Mouse (Mus musculus) forebrain, embryonic 11.5 days (tissue): ENCODE measurements at regions not wholly inside any gene's neighbourhood (a gene's known extent, or its start where the extent isn't known, plus 50 kb on each side); places are given as distances from the start of the nearest gene placed in this dataset.

Source experiments
- ATAC-seq: fragments of 200-750 bp; cut with Nextera tagmentation; replicated peaks from 2 replicates; pipeline ENCODE4 v1.8.0; 2017; ENCODE audit warnings: moderate TSS enrichment; ENCODE audit not compliant: low FRiP score
- DNase-seq: peaks from one replicate; pipeline ENCODE4 v3.0.0-alpha.2; 2017; ENCODE audit warnings: low spot score
- H3K27ac ChIP-seq: fragments of 300-500 bp; sonication (generic); 2 replicates; pipeline ENCODE4 v1.5.1; 2014; ENCODE audit warnings: low read depth, low read length
- H3K27me3 ChIP-seq: fragments of 300-500 bp; sonication (generic); 2 replicates; pipeline ENCODE4 v1.6.1; 2014; ENCODE audit warnings: mild to moderate bottlenecking, low read length, mixed read lengths; ENCODE audit not compliant: control insufficient read depth, insufficient read depth
- H3K36me3 ChIP-seq: fragments of 300-500 bp; sonication (generic); 2 replicates; pipeline ENCODE4 v1.6.1; 2014; ENCODE audit warnings: mild to moderate bottlenecking, low read length, moderate library complexity, mixed read lengths; ENCODE audit not compliant: control insufficient read depth, insufficient read depth
- H3K4me1 ChIP-seq: fragments of 300-500 bp; sonication (generic); replicated peaks from 2 replicates; pipeline ENCODE4 v1.6.1; 2014; ENCODE audit warnings: low read length, mixed read lengths; ENCODE audit not compliant: control insufficient read depth, insufficient read depth
- H3K4me2 ChIP-seq: fragments of 300-500 bp; sonication (generic); 2 replicates; pipeline ENCODE4 v1.6.1; 2014; ENCODE audit warnings: low read depth, mild to moderate bottlenecking, low read length, moderate library complexity, mixed read lengths; ENCODE audit not compliant: severe bottlenecking
- H3K4me3 ChIP-seq: fragments of 300-500 bp; sonication (generic); 2 replicates; pipeline ENCODE4 v1.5.1; 2014; ENCODE audit warnings: low read depth, low read length
- H3K9ac ChIP-seq: fragments of 300-500 bp; sonication (generic); 2 replicates; pipeline ENCODE4 v1.6.1; 2014; ENCODE audit warnings: low read length
- H3K9me3 ChIP-seq: fragments of 300-500 bp; sonication (generic); 2 replicates; pipeline ENCODE4 v1.6.1; 2016; ENCODE audit warnings: low read length, mixed read lengths; ENCODE audit not compliant: control insufficient read depth
- WGBS: fragments of 180-500 bp; shearing (Covaris S2); extraction: QIAGEN DNeasy Blood & Tissue Kit; methylation state at CpG from one replicate; pipeline ENCODE4 v1.1.7; 2014; 5-methylcytosine and 5-hydroxymethylcytosine counted together

DNA sequence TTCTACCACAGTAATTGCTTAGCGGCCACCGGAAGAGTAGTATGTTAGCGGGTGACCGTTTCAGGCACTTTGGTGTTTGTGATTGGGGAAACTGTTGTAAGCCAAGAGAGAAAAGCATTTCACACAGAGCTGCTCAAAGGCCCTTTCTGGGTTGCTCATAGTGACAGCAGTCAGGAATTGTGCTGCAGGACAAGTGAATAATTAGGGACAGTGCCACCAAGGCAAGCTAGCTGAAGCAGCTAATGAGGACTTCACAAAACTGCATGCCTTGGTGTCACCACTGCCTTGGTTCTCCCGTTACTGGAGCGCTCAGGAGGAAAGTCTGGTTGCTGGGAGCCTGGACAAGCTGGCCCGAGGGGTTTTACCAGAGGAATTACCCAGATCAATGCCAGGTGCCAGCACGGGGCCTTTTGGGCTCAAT, 80.7 kb upstream of the Btg3 start:
- WGBS, result 46% methylated on average over 8 of the region's 8 CpGs
- ATAC-seq (peak; percentile 86), DNase-seq (peak; percentile 71)

DNA sequence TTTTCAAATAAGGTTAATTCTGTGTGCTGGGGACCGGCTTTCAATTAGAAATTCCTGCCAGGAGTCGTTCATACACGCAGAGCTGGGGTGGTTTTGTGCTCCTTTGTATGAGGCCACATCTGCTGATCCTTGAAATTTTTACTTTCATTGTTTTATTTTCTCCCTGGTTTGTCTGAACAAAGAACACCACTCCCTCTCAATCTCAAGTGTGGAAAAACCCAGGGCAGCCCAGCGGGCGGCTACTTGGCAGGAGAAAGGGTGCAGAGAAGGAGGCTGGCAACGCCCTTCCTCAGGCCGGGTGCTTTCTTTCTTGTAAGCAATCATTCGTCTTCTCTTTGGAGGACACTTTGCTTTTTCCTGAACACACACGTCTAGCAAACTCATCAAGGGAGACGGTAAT, 79.4 kb upstream of the Btg3 start:
- peak; percentile 47 for DNase-seq
- Histone ChIP-seq H3K27me3 (no peaks in the 10 kb centered on the region), H3K9ac (no peak overlapping the region), H3K36me3 (no peaks in the 10 kb centered on the region), H3K9me3 (no peaks in the 10 kb centered on the region; the same call in 1 of the 2 replicates), H3K27ac (no peak overlapping the region), H3K4me1 (no peaks in the 10 kb centered on the region; the same call in 1 of the 2 replicates), H3K4me2 (no peak overlapping the region), H3K4me3 (no peak overlapping the region)
- WGBS, result 78% methylated on average over 10 of the region's 10 CpGs
- no peak for ATAC-seq

More for the DNA sequence above, 80.7 kb upstream of the Btg3 start:
- Histone ChIP-seq H3K36me3 (no peaks in the 10 kb centered on the region), H3K9ac (no peak overlapping the region), H3K27me3 (no peaks in the 10 kb centered on the region), H3K9me3 (no peaks in the 10 kb centered on the region; the same call in 1 of the 2 replicates), H3K27ac (no peak overlapping the region), H3K4me1 (no peaks in the 10 kb centered on the region; the same call in 1 of the 2 replicates), H3K4me3 (no peak overlapping the region), H3K4me2 (no peak overlapping the region)

DNA sequence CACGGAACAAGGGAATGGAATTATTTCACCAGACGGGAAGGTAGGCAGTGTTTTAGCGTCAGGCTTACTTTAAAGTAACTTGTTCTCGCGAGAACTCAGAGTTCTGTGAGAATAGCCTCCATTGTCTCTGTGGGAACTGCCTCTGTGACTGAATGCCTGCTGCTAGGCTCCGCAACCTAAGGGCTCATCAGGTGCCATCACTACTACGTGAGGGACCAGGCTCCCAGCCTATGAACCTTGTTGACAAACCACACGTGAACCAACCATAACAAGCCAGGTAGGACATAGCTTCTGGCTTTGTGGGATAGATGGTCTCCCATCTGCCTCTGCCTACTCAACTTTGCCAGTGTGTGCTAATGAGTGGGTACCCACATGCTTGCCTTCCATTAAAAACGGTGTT, 77.5 kb upstream of the Btg3 start:
- Histone ChIP-seq H3K27ac (no peak overlapping the region), H3K4me1 (no peaks in the 10 kb centered on the region; the same call in 1 of the 2 replicates), H3K4me2 (no peak overlapping the region), H3K9me3 (no peaks in the 10 kb centered on the region; the same call in 1 of the 2 replicates), H3K36me3 (no peaks in the 10 kb centered on the region), H3K27me3 (no peaks in the 10 kb centered on the region), H3K4me3 (no peak overlapping the region), H3K9ac (no peak overlapping the region)
- ATAC-seq (no peak), DNase-seq (no peak)
- 88% methylated on average over 9 of the region's 9 CpGs for WGBS

GRCm38 (mm10) chr16:78452303-78452702, 75.3 kb upstream of the Btg3 start:
- no peaks in the 10 kb centered on the region for H3K27me3 ChIP-seq
- peak; percentile 53; the same call in 1 of the 2 replicates for ATAC-seq

DNA sequence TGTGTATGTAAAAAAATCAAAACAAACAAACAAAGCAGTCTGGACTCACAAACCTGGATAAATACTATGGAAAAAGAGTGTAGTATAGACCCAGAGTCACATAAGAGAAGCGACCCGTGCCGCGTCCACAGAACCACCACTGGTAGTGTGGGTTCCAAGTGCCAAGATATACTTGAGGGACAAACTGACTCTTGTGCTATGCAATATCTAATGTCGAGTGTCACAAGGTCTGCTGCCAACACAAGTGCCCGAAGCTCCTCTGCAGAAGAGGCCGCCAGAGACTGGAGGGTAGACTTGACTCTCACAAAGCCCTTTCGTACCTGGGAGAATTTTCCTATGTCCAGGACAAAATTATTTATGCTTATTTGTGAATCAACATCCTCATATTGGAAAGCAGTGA, 74.8 kb upstream of the Btg3 start:
- no peak overlapping the region for H3K4me3 ChIP-seq
- H3K9ac ChIP-seq, result no peak overlapping the region
- no peaks in the 10 kb centered on the region for H3K36me3 ChIP-seq
- H3K4me2 ChIP-seq, result no peak overlapping the region
- DNase-seq, result no peak
- no peak overlapping the region for H3K27ac ChIP-seq
- H3K27me3 ChIP-seq, result no peaks in the 10 kb centered on the region
- H3K9me3 ChIP-seq, result no peaks in the 10 kb centered on the region
- no peaks in the 10 kb centered on the region for H3K4me1 ChIP-seq
- ATAC-seq, result no peak; the same call in 1 of the 2 replicates
- WGBS, result 90% methylated on average over 8 of the region's 8 CpGs

More at GRCm38 (mm10) chr16:78452303-78452702, 75.3 kb upstream of the Btg3 start:
- 12% methylated on average over 10 of the region's 10 CpGs for WGBS
- Histone ChIP-seq H3K4me1 (no peaks in the 10 kb centered on the region), H3K9me3 (no peaks in the 10 kb centered on the region), H3K4me2 (no peak overlapping the region), H3K4me3 (no peak overlapping the region), H3K27ac (no peak overlapping the region), H3K9ac (no peak overlapping the region), H3K36me3 (no peaks in the 10 kb centered on the region)
- DNase-seq, result peak; percentile 64

- H3K27me3 ChIP-seq, result no peaks in the 10 kb centered on the region
- H3K4me2 ChIP-seq, result no peak overlapping the region
- H3K4me3 ChIP-seq, result no peak overlapping the region
- no peak overlapping the region for H3K27ac ChIP-seq
- no peak for ATAC-seq
- H3K9me3 ChIP-seq, result no peaks in the 10 kb centered on the region
- H3K4me1 ChIP-seq, result no peaks in the 10 kb centered on the region
- DNase-seq, result no peak
- no peaks in the 10 kb centered on the region for H3K36me3 ChIP-seq
- 75% methylated on average over 11 of the region's 11 CpGs for WGBS
- H3K9ac ChIP-seq, result no peak overlapping the region
These were observed 74.3 kb upstream of the Btg3 start for GRCm38 (mm10) chr16:78451251-78451650.

- no peaks in the 10 kb centered on the region for H3K4me1 ChIP-seq
- H3K4me2 ChIP-seq, result no peak overlapping the region
- ATAC-seq (no peak), DNase-seq (peak; percentile 39)
- H3K9me3 ChIP-seq, result no peaks in the 10 kb centered on the region
- H3K4me3 ChIP-seq, result no peak overlapping the region
- no peaks in the 10 kb centered on the region for H3K36me3 ChIP-seq
- H3K9ac ChIP-seq, result no peak overlapping the region
- no peaks in the 10 kb centered on the region for H3K27me3 ChIP-seq
- no peak overlapping the region for H3K27ac ChIP-seq
- 92% methylated on average over 8 of the region's 8 CpGs for WGBS
These were observed 72.2 kb upstream of the Btg3 start for GRCm38 (mm10) chr16:78449231-78449630.

DNA sequence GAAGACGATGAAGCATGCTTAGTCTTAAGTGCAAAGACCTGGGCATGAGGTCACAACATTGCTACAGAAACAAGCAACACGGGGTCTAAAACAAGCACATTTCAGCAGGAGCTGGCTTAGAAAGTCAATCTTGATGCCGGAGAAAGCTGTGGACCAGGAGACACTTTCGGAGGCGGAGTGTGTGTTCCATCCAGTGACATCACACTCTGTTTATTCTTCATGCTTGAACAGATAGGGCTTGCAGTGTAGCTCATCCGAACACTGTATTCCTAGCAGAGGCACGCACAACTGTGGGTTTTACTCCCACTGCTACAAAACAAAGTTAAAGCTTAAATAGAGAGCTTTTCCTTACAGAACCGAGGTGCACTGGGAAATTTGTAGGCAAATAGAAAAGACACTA, 66.3 kb upstream of the Btg3 start:
- Histone ChIP-seq H3K9ac (no peak overlapping the region), H3K4me3 (no peak overlapping the region), H3K36me3 (no peaks in the 10 kb centered on the region), H3K4me2 (no peak overlapping the region), H3K27ac (no peak overlapping the region), H3K4me1 (no peaks in the 10 kb centered on the region), H3K9me3 (no peaks in the 10 kb centered on the region), H3K27me3 (no peaks in the 10 kb centered on the region)
- DNase-seq (no peak), ATAC-seq (no peak)
- WGBS, result 96% methylated on average over 8 of the region's 8 CpGs

DNA sequence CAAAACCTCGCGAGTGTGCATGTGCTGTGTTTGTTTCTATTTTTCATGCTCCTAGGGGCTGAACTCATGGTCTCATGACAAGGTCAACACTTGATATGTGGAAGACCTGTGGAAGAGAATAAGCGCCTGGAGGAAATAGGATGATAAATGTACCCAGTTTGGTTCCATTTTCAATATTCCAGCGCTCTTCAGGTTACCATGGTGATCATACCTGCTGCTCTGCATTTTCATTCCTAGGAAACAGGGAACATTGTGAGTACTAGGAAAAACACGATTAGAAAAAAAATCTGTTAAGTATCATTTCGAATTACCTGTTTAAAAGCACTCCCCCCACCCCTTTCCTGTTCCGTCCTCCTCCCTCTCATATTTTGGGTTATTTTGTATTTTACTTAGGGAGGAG, 65.8 kb upstream of the Btg3 start:
- H3K9ac ChIP-seq, result no peak overlapping the region
- H3K4me2 ChIP-seq, result no peak overlapping the region
- ATAC-seq (no peak), DNase-seq (no peak)
- H3K36me3 ChIP-seq, result no peaks in the 10 kb centered on the region
- WGBS, result 93% methylated on average over 7 of the region's 7 CpGs
- H3K4me1 ChIP-seq, result no peaks in the 10 kb centered on the region
- H3K9me3 ChIP-seq, result no peaks in the 10 kb centered on the region
- no peak overlapping the region for H3K4me3 ChIP-seq
- no peaks in the 10 kb centered on the region for H3K27me3 ChIP-seq
- H3K27ac ChIP-seq, result no peak overlapping the region
